Mouse (Mus musculus) heart, embryonic 12.5 days (tissue): ENCODE results near the gene Slc22a27. TPM values are rescaled to one million over a fixed set of nuclear protein-coding genes. Genes with fewer than 3 reads are reported as not detected.
"Not testable (repeated sequence)": the region's sequence is repeated elsewhere in the genome, so short reads cannot be mapped to it uniquely, and the experiment has no call there.

Experiments used
- ATAC-seq: fragments of 200-750 bp; cut with Nextera tagmentation; 2 replicates; pipeline ENCODE4 v1.8.0; 2017; ENCODE audit warnings: moderate TSS enrichment, moderate library complexity; ENCODE audit not compliant: insufficient number of reproducible peaks, low FRiP score
- H3K27ac ChIP-seq: fragments of 300-500 bp; sonication (generic); 2 replicates; pipeline ENCODE4 v1.5.1; 2016; ENCODE audit warnings: mild to moderate bottlenecking, moderate library complexity; ENCODE audit not compliant: poor library complexity, severe bottlenecking
- H3K27me3 ChIP-seq: fragments of 300-500 bp; sonication (generic); replicated peaks from 2 replicates; pipeline ENCODE4 v1.6.1; 2016; ENCODE audit warnings: mild to moderate bottlenecking, moderate library complexity
- H3K36me3 ChIP-seq: fragments of 300-500 bp; sonication (generic); 2 replicates; pipeline ENCODE4 v1.6.1; 2016; ENCODE audit warnings: mild to moderate bottlenecking, moderate library complexity
- H3K4me1 ChIP-seq: fragments of 300-500 bp; sonication (generic); replicated peaks from 2 replicates; pipeline ENCODE4 v1.6.1; 2016; ENCODE audit warnings: mild to moderate bottlenecking
- H3K4me2 ChIP-seq: fragments of 300-500 bp; sonication (generic); 2 replicates; pipeline ENCODE4 v1.6.1; 2016; ENCODE audit warnings: mild to moderate bottlenecking, moderate library complexity
- H3K4me3 ChIP-seq: fragments of 300-500 bp; sonication (generic); 2 replicates; pipeline ENCODE4 v1.5.1; 2016; ENCODE audit warnings: mild to moderate bottlenecking
- H3K9ac ChIP-seq: fragments of 300-500 bp; sonication (generic); 2 replicates; pipeline ENCODE4 v1.6.1; 2016; ENCODE audit warnings: mild to moderate bottlenecking, moderate library complexity
- H3K9me3 ChIP-seq: fragments of 300-500 bp; sonication (generic); replicated peaks from 2 replicates; pipeline ENCODE4 v1.6.1; 2016; ENCODE audit warnings: mild to moderate bottlenecking, moderate library complexity
- WGBS: fragments of 180-500 bp; shearing (Covaris S2); methylation state at CpG from one replicate; pipeline ENCODE4 v1.1.7; 2016; 5-methylcytosine and 5-hydroxymethylcytosine counted together
- microRNA-seq: library from miRNA; unstranded; fragments of <30 nt; microRNA quantifications from one replicate; pipeline ENCODE4, GENCODE M21; 2017
- polyA plus RNA-seq: library from polyadenylated mRNA; unstranded; fragments of >200 nt; fragmentation: Nextera tagmentation; extraction: Ambion mirVana; gene quantifications from 2 replicates; pipeline ENCODE4 v1.2.1, GENCODE M21; 2016

Slc22a27 gene
- not detected in 2 replicates for polyA plus RNA-seq

DNA sequence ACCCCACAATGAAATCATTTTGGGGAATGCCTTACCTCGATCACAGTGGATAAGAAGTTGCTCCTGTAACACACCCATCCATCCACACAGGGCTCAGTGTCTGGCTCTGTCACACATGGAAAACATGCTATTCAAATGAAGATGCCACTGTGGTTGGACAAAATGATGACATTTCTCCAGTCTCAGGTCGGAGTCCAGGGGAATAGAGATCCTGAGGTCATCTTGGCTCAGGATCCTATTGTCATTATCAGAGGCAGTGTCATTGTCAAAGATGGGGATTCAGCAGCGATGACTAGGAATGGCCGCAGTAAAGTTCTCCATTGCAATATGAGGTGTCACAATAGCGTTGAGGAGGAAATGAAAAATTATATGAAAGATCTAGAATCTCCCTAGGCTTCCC lies at the start of gene Slc22a27:
Slc22a27 (minus strand) TSS at position 101 of the 400 bp plus-strand sequence.
- 59% methylated on average over 5 of the region's 5 CpGs for WGBS
- not testable (repeated sequence) for H3K27me3 ChIP-seq, ATAC-seq, H3K9ac ChIP-seq, H3K4me3 ChIP-seq, H3K4me2 ChIP-seq, H3K36me3 ChIP-seq, H3K27ac ChIP-seq, H3K9me3 ChIP-seq, H3K4me1 ChIP-seq

DNA sequence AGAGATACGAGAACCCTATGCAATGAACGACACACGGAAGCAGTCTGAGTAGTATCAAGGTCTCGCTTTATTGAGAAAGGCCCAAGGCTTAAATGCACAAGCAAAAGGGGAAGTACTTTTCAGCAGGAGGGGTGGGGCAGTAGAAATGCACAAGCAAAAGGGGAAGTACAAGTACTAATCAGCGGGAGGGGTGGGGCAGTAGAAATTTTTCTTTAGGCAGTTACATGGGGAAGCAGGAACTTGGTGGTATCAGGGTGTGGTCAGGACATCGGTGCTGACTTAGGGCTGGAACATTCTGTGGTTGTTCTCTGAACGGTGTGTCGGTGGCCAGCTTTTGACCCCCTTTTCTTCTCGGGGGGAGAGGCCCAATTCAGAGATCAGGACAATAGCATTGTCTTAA lies 45.8 kb upstream of the Slc22a27 start:
- H3K27me3 ChIP-seq, H3K36me3 ChIP-seq, H3K4me1 ChIP-seq, H3K4me3 ChIP-seq, H3K9ac ChIP-seq, H3K27ac ChIP-seq, H3K4me2 ChIP-seq, ATAC-seq: not testable (repeated sequence)
- H3K9me3 ChIP-seq = peaks cover 15% of the 10 kb centered on the region
- WGBS = 84% methylated on average over 9 of the region's 9 CpGs

GRCm38 (mm10) chr19:8009086-8009485 lies 43.3 kb upstream of the Slc22a27 start:
- not testable (repeated sequence) for H3K27me3 ChIP-seq, H3K27ac ChIP-seq, H3K4me3 ChIP-seq, ATAC-seq, H3K4me1 ChIP-seq, H3K36me3 ChIP-seq, H3K4me2 ChIP-seq, H3K9ac ChIP-seq
- peaks cover 20% of the 10 kb centered on the region for H3K9me3 ChIP-seq
- WGBS = 85% methylated on average over 6 of the region's 6 CpGs

GRCm38 (mm10) chr19:7968703-7969102 lies 2.9 kb upstream of the Slc22a27 start:
- H3K9ac ChIP-seq = no peak overlapping the region
- no peak overlapping the region for H3K4me3 ChIP-seq
- 0 out of 2 replicates have a peak, but pooled peaks cover 3% of the 10 kb centered on the region for H3K9me3 ChIP-seq
- H3K36me3 ChIP-seq = no peaks in the 10 kb centered on the region
- H3K4me1 ChIP-seq = no peaks in the 10 kb centered on the region
- H3K27me3 ChIP-seq = no peaks in the 10 kb centered on the region
- ATAC-seq = no peak
- 80% methylated on average over 2 of the region's 2 CpGs for WGBS
- no peak overlapping the region for H3K27ac ChIP-seq
- no peak overlapping the region for H3K4me2 ChIP-seq

- H3K9ac ChIP-seq, H3K36me3 ChIP-seq, H3K4me2 ChIP-seq, H3K9me3 ChIP-seq, H3K4me3 ChIP-seq, H3K4me1 ChIP-seq, ATAC-seq, H3K27ac ChIP-seq, H3K27me3 ChIP-seq: not testable (repeated sequence)
- WGBS = 39% methylated on average over 1 of the region's 1 CpGs
These were observed 723 bp upstream of the Slc22a27 start for GRCm38 (mm10) chr19:7966550-7966949.

DNA sequence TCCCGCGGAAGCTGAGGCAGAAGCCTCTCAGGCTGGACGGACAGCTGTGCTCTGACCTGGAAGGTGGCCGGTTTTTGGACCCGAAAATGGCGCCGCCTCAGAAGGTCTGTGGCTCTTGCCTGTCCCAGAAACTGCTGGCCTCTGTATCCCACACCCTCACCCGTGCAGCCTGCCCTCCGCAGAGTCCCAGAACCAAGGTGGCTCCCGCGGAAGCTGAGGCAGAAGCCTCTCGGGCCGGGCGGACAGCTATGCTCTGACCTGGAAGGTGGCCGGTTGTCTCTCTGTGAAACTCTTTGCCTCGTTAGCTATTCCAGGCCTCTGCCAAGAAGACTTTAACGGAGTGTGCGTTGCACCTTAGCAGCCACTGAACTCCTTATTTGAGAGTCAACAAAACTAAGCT lies 26.4 kb downstream of the Slc22a27 start:
- H3K36me3 ChIP-seq, ATAC-seq, H3K27me3 ChIP-seq, H3K27ac ChIP-seq, H3K4me1 ChIP-seq, H3K9ac ChIP-seq, H3K4me3 ChIP-seq, H3K4me2 ChIP-seq: not testable (repeated sequence)
- 82% methylated on average over 18 of the region's 18 CpGs for WGBS
- H3K9me3 ChIP-seq = peaks cover 23% of the 10 kb centered on the region

- Histone ChIP-seq H3K27ac (no peak overlapping the region), H3K9me3 (peaks cover 16% of the 10 kb centered on the region), H3K36me3 (no peaks in the 10 kb centered on the region), H3K4me2 (no peak overlapping the region), H3K9ac (no peak overlapping the region), H3K4me1 (no peaks in the 10 kb centered on the region), H3K27me3 (no peaks in the 10 kb centered on the region), H3K4me3 (no peak overlapping the region)
- ATAC-seq = no peak
- 85% methylated on average over 1 of the region's 1 CpGs for WGBS
These were observed 89.2 kb downstream of the Slc22a27 start for GRCm38 (mm10) chr19:7876626-7877025.

- Histone ChIP-seq H3K4me3 (no peak overlapping the region), H3K36me3 (no peaks in the 10 kb centered on the region), H3K9ac (no peak overlapping the region), H3K27me3 (no peaks in the 10 kb centered on the region), H3K9me3 (peaks cover 7% of the 10 kb centered on the region), H3K27ac (no peak overlapping the region), H3K4me2 (no peak overlapping the region), H3K4me1 (no peaks in the 10 kb centered on the region)
- WGBS = 60% methylated on average over 2 of the region's 2 CpGs
- no peak for ATAC-seq
These were observed 136.0 kb downstream of the Slc22a27 start for GRCm38 (mm10) chr19:7829851-7830250.

Small RNA genes lying within 50 kb of the gene (microRNA-seq; reads per million reads assigned to microRNA genes)
- not detected for gene Gm24951

Other genes starting within 250 kb of the Slc22a27 start
- not detected in 2 replicates for gene Slc22a26, start 163.4 kb downstream of the Slc22a27 start, polyA plus RNA-seq
- gene Slc22a28, start 166.0 kb upstream of the Slc22a27 start, polyA plus RNA-seq = not detected in 2 replicates